Mouse (Mus musculus) testis, adult 2 months (tissue): ENCODE results near the gene Thra. TPM values are rescaled to one million over a fixed set of nuclear protein-coding genes. Genes with fewer than 3 reads are reported as not detected.

Experiments used
- H3K27ac ChIP-seq: fragments of 200-500 bp; 2 replicates; pipeline ENCODE4 v1.5.1; 2012; ENCODE audit warnings: low read depth, low read length; ENCODE audit not compliant: control insufficient read depth, insufficient read depth
- H3K27me3 ChIP-seq: fragments of 200-500 bp; 2 replicates; pipeline ENCODE4 v1.6.1; 2012; ENCODE audit warnings: mild to moderate bottlenecking, low read length, moderate library complexity; ENCODE audit not compliant: control insufficient read depth, insufficient read depth
- H3K36me3 ChIP-seq: fragments of 200-500 bp; 2 replicates; pipeline ENCODE4 v1.6.1; 2012; ENCODE audit warnings: mild to moderate bottlenecking, low read length; ENCODE audit not compliant: control insufficient read depth, insufficient read depth
- H3K4me1 ChIP-seq: fragments of 200-500 bp; 2 replicates; pipeline ENCODE4 v1.6.1; 2012; ENCODE audit warnings: low read length; ENCODE audit not compliant: control insufficient read depth, insufficient read depth
- H3K4me3 ChIP-seq: fragments of 200-500 bp; 2 replicates; pipeline ENCODE4 v1.5.1; 2012; ENCODE audit warnings: low read depth, mild to moderate bottlenecking, low read length, moderate library complexity, mixed read lengths; ENCODE audit not compliant: control insufficient read depth
- CTCF ChIP-seq: fragments of 200-500 bp; IDR thresholded peaks from 2 replicates; pipeline ENCODE4 v1.5.1; 2012; ENCODE audit warnings: low read depth, mild to moderate bottlenecking, inconsistent platforms, low read length, moderate library complexity; ENCODE audit not compliant: control insufficient read depth, insufficient read depth, insufficient replicate concordance
- POLR2A ChIP-seq: fragments of 200-500 bp; IDR thresholded peaks from 2 replicates; pipeline ENCODE4 v1.6.1; 2012; ENCODE audit warnings: low read depth, mild to moderate bottlenecking, inconsistent platforms, low read length, moderate library complexity; ENCODE audit not compliant: control insufficient read depth
- polyA plus RNA-seq: library from polyadenylated mRNA; depleted of rRNA; stranded (reverse); fragments of >200 nt; gene quantifications from 2 replicates; pipeline ENCODE4 v1.2.3, GENCODE M21; 2012; rRNA removed

The Thra gene
- polyA plus RNA-seq = 14.4 and 18.9 TPM in 2 replicates

DNA sequence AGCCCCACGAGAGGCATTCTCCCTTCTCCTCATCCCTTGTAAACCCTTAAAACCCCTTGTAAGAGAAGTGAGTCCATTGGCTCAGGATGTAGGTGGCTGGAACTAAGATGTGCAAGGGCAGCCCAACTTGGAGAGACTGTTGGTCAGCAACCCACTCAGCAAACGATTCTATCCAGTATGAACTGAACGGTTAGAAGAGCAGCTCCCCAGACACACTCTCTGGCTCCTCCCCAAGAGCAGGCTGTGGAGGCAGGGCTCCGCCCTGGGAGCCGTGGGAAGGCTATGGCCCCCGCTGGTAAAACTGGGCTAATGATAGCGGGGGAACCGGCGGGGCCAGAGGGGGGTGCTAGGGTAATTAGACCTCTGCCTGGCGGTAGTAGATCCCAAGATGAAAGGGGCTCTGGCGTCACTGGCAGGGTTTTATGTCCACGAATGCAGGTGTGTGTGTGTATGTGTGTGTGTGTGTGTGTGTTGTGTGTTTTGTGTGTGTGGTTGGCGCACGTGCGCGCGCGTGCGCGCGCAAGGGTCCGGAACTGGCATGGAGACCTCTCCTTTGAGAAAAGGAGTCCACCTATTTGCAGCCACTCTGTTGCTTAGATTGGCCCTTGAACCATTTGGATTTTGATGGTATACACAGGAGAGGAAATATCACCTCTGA, at the start of gene Thra:
Gene Thra, plus strand, starts transcription at position 246 of the 658 bp plus-strand sequence.
- Histone ChIP-seq H3K4me1 (peaks cover 38% of the 10 kb centered on the region), H3K36me3 (no peaks in the 10 kb centered on the region), H3K27ac (peak within 1 kb of the TSS; percentile 57), H3K4me3 (peak within 1 kb of the TSS; percentile 45), H3K27me3 (no peaks in the 10 kb centered on the region; the same call in 1 of the 2 replicates)
- TF ChIP-seq CTCF (no peak), POLR2A (no peak)

DNA sequence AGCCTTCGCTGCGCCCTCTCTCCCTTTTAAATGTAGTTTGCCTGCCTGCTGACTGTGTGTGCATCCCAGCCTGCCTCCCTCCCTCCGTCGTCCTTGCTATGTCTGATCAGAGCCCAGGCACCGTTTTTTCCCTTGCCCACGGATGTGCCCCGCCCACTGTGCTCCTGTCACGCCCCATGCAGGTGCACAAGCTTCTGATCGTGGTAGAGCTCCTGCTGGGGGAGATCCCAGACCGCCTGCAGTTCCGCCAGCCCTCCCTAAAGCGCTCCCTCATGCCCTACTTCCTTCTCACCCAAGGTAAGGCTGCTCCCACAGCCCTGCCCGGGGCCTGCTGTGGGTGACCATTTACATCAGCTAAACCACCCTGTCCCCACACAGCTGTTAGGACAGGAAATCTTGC, 47.2 kb upstream of the Thra start:
- H3K36me3 ChIP-seq = peaks cover 2% of the 10 kb centered on the region; the same call in 1 of the 2 replicates
- no peaks in the 10 kb centered on the region for H3K27me3 ChIP-seq
- H3K4me1 ChIP-seq = no peaks in the 10 kb centered on the region
- TF ChIP-seq CTCF = no peak
- TF ChIP-seq POLR2A = no peak
- no peak overlapping the region for H3K27ac ChIP-seq
- H3K4me3 ChIP-seq = no peak overlapping the region

DNA sequence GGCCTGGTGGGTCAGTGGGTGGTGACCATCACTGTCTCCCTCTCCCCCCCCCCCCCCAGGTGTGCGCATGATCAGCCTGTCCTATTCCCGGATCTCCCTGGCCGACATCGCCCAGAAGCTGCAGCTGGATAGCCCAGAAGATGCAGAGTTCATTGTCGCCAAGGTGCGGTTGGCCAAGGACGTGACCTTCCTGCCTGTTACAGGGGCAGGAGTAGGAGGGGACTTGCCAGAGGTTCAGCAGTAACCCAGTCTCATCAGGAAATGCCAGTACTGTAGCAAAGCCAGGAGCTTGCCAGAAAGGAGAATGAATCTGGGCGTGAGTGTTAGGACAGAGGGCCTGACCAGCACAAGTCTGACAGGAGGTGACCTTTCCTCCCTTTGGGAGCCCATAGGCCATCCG, 46.7 kb upstream of the Thra start:
- TF ChIP-seq CTCF = no peak
- TF ChIP-seq POLR2A = no peak
- Histone ChIP-seq H3K4me1 (no peaks in the 10 kb centered on the region), H3K36me3 (peaks cover 2% of the 10 kb centered on the region; the same call in 1 of the 2 replicates), H3K27ac (no peak overlapping the region), H3K4me3 (no peak overlapping the region), H3K27me3 (no peaks in the 10 kb centered on the region)

DNA sequence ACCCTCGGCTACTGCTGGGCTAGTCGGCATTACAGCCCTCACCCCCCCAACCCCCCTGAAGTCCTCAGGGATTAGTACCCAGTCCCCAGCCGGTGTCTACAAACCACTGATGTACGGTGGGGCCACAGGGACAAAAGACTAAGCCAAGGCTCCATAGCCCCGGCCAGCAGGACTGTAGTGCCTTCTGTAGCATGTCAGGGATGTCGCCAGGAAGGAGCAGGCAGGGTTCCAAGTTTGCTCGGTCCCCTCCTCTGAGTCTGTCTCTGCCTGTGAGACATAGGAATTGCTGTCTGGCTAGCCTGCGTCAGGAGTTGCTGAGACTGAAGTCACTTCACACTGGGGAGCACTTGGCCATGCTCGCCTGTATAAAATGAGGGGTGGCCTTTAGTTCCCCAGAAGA, 46.1 kb upstream of the Thra start:
- Histone ChIP-seq H3K36me3 (peaks cover 2% of the 10 kb centered on the region; the same call in 1 of the 2 replicates), H3K4me3 (no peak overlapping the region), H3K27ac (no peak overlapping the region), H3K27me3 (no peaks in the 10 kb centered on the region), H3K4me1 (no peaks in the 10 kb centered on the region)
- TF ChIP-seq CTCF = no peak
- no peak for TF ChIP-seq POLR2A

DNA sequence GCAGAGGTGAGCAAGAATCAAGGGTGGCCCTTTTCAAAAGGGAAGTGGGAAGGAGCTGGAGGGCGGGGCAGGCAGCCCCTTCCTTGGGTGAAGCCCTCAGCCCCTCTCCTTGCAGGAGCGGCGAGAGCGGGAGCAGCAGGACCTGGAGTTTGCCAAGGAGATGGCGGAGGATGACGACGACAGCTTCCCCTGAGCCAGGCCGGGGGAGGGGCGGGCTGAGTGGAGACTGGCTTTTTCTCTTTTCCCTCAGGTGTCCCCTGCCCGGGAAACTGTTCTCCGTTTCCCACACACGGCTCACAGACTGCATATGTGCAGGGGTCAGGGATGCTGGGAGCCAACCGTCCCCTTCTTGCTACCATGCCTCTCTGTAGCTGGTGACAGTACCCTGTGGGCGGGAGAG, 45.0 kb upstream of the Thra start:
- Histone ChIP-seq H3K36me3 (peaks cover 2% of the 10 kb centered on the region; the same call in 1 of the 2 replicates), H3K4me1 (no peaks in the 10 kb centered on the region), H3K4me3 (no peak overlapping the region), H3K27ac (no peak overlapping the region), H3K27me3 (no peaks in the 10 kb centered on the region)
- TF ChIP-seq CTCF (no peak), POLR2A (no peak)

DNA sequence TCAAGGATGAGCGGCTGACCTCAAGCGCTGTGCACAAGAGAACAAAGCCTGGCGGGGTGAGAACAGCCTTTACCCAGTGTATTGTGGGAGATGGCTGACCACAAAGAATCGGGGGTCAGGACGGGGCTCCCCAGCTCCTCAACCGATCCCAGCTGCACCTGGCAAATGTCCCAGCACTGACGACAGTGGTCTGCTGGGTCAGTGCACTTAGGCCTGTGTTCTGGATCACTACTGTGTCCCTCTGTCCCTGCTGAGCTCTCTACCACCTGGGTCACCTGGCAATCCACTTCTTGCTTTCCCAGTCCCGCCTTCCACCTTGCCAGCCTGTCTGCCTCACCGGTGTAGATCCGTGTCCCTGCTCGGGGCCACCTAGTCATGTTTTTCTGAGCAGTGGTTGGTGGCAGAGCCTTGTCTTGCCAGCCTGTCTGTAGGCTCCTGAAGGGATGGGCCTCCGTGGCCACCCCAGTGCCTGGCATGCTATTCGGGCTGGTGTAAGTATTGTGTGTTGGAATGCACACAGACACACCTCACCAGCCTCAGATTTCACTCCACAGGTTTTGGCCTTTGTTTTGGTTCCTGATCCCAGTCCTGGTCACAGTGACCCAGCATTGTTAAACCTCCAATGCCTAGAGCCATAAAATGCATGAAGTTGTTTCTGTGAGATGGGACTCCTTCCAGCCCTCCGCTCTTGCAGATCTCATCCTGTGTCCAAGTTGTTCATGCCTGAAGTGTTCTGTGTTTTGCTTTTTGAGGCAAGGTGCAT, 43.8 kb upstream of the Thra start:
- no peak for TF ChIP-seq POLR2A
- no peak for TF ChIP-seq CTCF
- no peak overlapping the region for H3K27ac ChIP-seq
- no peak overlapping the region for H3K4me3 ChIP-seq
- H3K36me3 ChIP-seq = no peaks in the 10 kb centered on the region; the same call in 1 of the 2 replicates
- H3K27me3 ChIP-seq = no peaks in the 10 kb centered on the region
- H3K4me1 ChIP-seq = no peaks in the 10 kb centered on the region

DNA sequence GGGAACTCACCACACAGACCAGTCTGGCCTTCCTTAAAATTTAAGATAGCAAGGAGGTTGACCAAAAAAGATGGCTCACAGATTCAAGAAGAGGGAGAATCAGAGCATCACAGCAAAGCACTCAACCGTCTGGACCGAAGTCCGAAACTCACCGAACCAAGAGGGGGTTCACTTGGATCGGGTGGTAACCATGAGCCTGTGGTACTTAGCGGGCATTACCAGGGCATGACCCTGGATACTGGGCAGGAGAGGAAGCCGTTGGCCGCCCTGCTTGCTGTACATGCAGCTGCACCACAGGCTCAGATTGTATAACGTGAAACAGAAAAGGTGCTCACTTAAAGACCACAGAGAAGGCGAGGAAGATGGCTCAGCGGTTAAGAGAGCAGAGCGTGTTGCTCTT, 43.2 kb upstream of the Thra start:
- H3K36me3 ChIP-seq = no peaks in the 10 kb centered on the region
- no peaks in the 10 kb centered on the region for H3K27me3 ChIP-seq
- TF ChIP-seq POLR2A (no peak), CTCF (no peak)
- H3K4me1 ChIP-seq = no peaks in the 10 kb centered on the region
- no peak overlapping the region for H3K4me3 ChIP-seq
- no peak overlapping the region for H3K27ac ChIP-seq
